In genomic region chr10:78138812-78139523, GRCm38 (mm10) we compare ENCODE assay signal across 9 mouse cellular contexts. TPM values are rescaled to one million over a fixed set of nuclear protein-coding genes. Genes with fewer than 3 reads are reported as not detected.
DNase-seq lines count a peak whose midpoint lies in the region; ATAC-seq lines count a peak whose summit lies in the region.
"Had no signal": no experiment of that assay in that cellular context is flagged by ENCODE, and none has a peak within 500 bp of the region (broad histone marks: within the 10 kb centered on the region; RNA-seq: fewer than 3 reads in every experiment).

No protein-coding gene starts in this region.

- peak overlapping the region; percentile 16; the same call in 1 of the 2 replicates for H3K4me2 ChIP-seq in kidney, embryonic 15.5 days
- H3K4me2 ChIP-seq in neural tube, embryonic 15.5 days = 0 out of 2 replicates have a peak overlapping the region, but pooled peaks have one; percentile 3
- H3K4me2 ChIP-seq: neural tube, embryonic 12.5 days had no signal

- H3K4me1 ChIP-seq in kidney, embryonic 15.5 days = peaks cover 45% of the 10 kb centered on the region
- H3K4me1 ChIP-seq in neural tube, embryonic 15.5 days = peaks cover 12% of the 10 kb centered on the region

- H3K27ac ChIP-seq in kidney, embryonic 15.5 days = peak overlapping the region; percentile 89
- H3K27ac ChIP-seq in neural tube, embryonic 15.5 days (replicated peaks) = no peak overlapping the region
- H3K27ac ChIP-seq: neural tube, embryonic 12.5 days had no signal

- H3K36me3 ChIP-seq in kidney, embryonic 15.5 days = no peaks in the 10 kb centered on the region
- no peaks in the 10 kb centered on the region for H3K36me3 ChIP-seq in neural tube, embryonic 15.5 days
- H3K36me3 ChIP-seq: neural tube, embryonic 12.5 days had no signal

- H3K9me3 ChIP-seq in kidney, embryonic 15.5 days (replicated peaks) = no peaks in the 10 kb centered on the region
- H3K9me3 ChIP-seq in neural tube, embryonic 15.5 days (replicated peaks) = no peaks in the 10 kb centered on the region
- H3K9me3 ChIP-seq: neural tube, embryonic 12.5 days had no signal

- ATAC-seq in kidney, embryonic 15.5 days (replicated peaks; ENCODE audit: low FRiP score) = peak; percentile 62
- ATAC-seq in neural tube, embryonic 15.5 days (ENCODE audit: low FRiP score) = no peak
- no peak for ATAC-seq in megakaryocyte progenitor cell, adult 5-6 weeks (replicated peaks; ENCODE audit: poor library complexity)

- DNase-seq in left cerebral cortex, postnatal 14 days (ENCODE audit: low spot score in 2 of 2) = peak; percentile 45 to 59
- no peak for DNase-seq in left cerebral cortex, postnatal 36 days (ENCODE audit: low spot score in 2 of 2)
- peak; percentile 81 to 84 for DNase-seq in heart, adult 18-20 months
- DNase-seq in right cerebral cortex, postnatal 36 days (ENCODE audit: low spot score in 2 of 2) = no peak
- no peak for DNase-seq in adrenal gland, adult 8-10 months

- no peaks in the 10 kb centered on the region for H3K27me3 ChIP-seq in kidney, embryonic 15.5 days
- no peaks in the 10 kb centered on the region for H3K27me3 ChIP-seq in neural tube, embryonic 15.5 days (replicated peaks)
- H3K27me3 ChIP-seq: neural tube, embryonic 12.5 days had no signal

- intact Hi-C loops in left cerebral cortex, postnatal 14 days (cut with DNase I) = no loop called here
- intact Hi-C loops in left cerebral cortex, postnatal 36 days (cut with DNase I) = no loop called here

- no peak overlapping the region for H3K9ac ChIP-seq in kidney, embryonic 15.5 days
- H3K9ac ChIP-seq in neural tube, embryonic 15.5 days (replicated peaks) = no peak overlapping the region
- H3K9ac ChIP-seq: neural tube, embryonic 12.5 days had no signal

- H3K4me3 ChIP-seq in kidney, embryonic 15.5 days (replicated peaks) = 0 out of 2 replicates have a peak overlapping the region, but pooled peaks have one; percentile 3
- H3K4me3 ChIP-seq in neural tube, embryonic 15.5 days (replicated peaks) = no peak overlapping the region
- H3K4me3 ChIP-seq: neural tube, embryonic 12.5 days had no signal

- WGBS in kidney, embryonic 15.5 days = 29% methylated on average over 14 of the region's 14 CpGs
- WGBS in neural tube, embryonic 15.5 days = 68% methylated on average over 14 of the region's 14 CpGs

RNA-seq across cellular contexts. Expression of gene D10Jhu81e, which starts 30.6 kb away (rescaled TPM):
- total RNA-seq in left cerebral cortex, postnatal 14 days (2021) = 100 to 1,000 TPM; 109 to 115 TPM
- total RNA-seq in left cerebral cortex, postnatal 36 days (2021) = 100 to 1,000 TPM; 108 to 123 TPM
- 100 to 1,000 TPM; 684 to 739 TPM for total RNA-seq in heart, adult 18-20 months (2021)
- 43.2 TPM in 2 replicates for polyA plus RNA-seq in kidney, embryonic 15.5 days (2015; fragmentation: Nextera tagmentation; extraction: Ambion mirVana)
- 31.2 and 34.5 TPM in 2 replicates for polyA plus RNA-seq in neural tube, embryonic 15.5 days (2015; fragmentation: Nextera tagmentation; extraction: Ambion mirVana)
- 40.7 and 44.1 TPM in 2 replicates for total RNA-seq in megakaryocyte progenitor cell, adult 5-6 weeks (2015)
- 90.6 and 90.9 TPM in 2 replicates for total RNA-seq in megakaryocyte progenitor cell, adult 5-6 weeks (2017)
- 100 to 1,000 TPM; 187 to 284 (median 230) TPM for total RNA-seq in adrenal gland, adult 8-10 months (2022)

RNA-seq across cellular contexts. Expression of gene Pwp2, which starts 46.0 kb away (rescaled TPM):
- total RNA-seq in left cerebral cortex, postnatal 14 days (2021) = 10 to 100 TPM; 16.4 to 17.3 TPM
- total RNA-seq in left cerebral cortex, postnatal 36 days (2021) = 10 to 100 TPM; 18.9 TPM
- total RNA-seq in heart, adult 18-20 months (2021) = 10 to 100 TPM; 11.2 to 11.6 TPM
- polyA plus RNA-seq in kidney, embryonic 15.5 days (2015; fragmentation: Nextera tagmentation; extraction: Ambion mirVana) = 21.7 and 22.6 TPM in 2 replicates
- polyA plus RNA-seq in neural tube, embryonic 15.5 days (2015; fragmentation: Nextera tagmentation; extraction: Ambion mirVana) = 14.8 and 19.0 TPM in 2 replicates
- total RNA-seq in megakaryocyte progenitor cell, adult 5-6 weeks (2015) = 5.6 and 7.2 TPM in 2 replicates
- 18.6 and 27.5 TPM in 2 replicates for total RNA-seq in megakaryocyte progenitor cell, adult 5-6 weeks (2017)
- total RNA-seq in adrenal gland, adult 8-10 months (2022) = 10 to 100 TPM; 20.1 to 22.4 (median 21.3) TPM

Comparison
In these comparisons a context has a peak if more than half of its experiments do, and no peak if none do; other contexts are left out.
1. DNase-seq: peak in left cerebral cortex, postnatal 14 days (2 of 2) and heart, adult 18-20 months (2 of 2); none in left cerebral cortex, postnatal 36 days (0 of 2), right cerebral cortex, postnatal 36 days (0 of 2) and adrenal gland, adult 8-10 months (single experiment).